ENCODE assay signal across 9 mouse cellular contexts in genomic region chr6:115901489-115901931, GRCm38 (mm10). TPM values are rescaled to one million over a fixed set of nuclear protein-coding genes. Genes with fewer than 3 reads are reported as not detected.
DNase-seq lines count a peak whose midpoint lies in the region; ATAC-seq and TF ChIP-seq lines count a peak whose summit lies in the region.
"Had no signal": no experiment of that assay in that cellular context is flagged by ENCODE, and none has a peak within 500 bp of the region (broad histone marks: within the 10 kb centered on the region; RNA-seq: fewer than 3 reads in every experiment).

No protein-coding gene starts in this region.

- DNase-seq in layer of hippocampus, adult 2 months (ENCODE audit: low spot score in 2 of 2), result no peak
- DNase-seq in layer of hippocampus, adult 9-10 months (ENCODE audit: low spot score), result no peak
- DNase-seq in adrenal gland, postnatal 14 days, result peak; percentile 74
- peak; percentile 58 to 84 for DNase-seq in kidney, postnatal 36 days
- no peak for DNase-seq in right cerebral cortex, postnatal 14 days
- no peak for DNase-seq in spleen, adult 18-20 months
- no peak for DNase-seq in thymus, postnatal 10 days (ENCODE audit: low spot score in 2 of 2)

- WGBS in heart, embryonic 11.5 days (ENCODE audit: insufficient replicate concordance), result 77% methylated on average over 8 of the region's 8 CpGs

- H3K4me2 ChIP-seq in heart, embryonic 11.5 days, result no peak overlapping the region
- H3K4me2 ChIP-seq: limb, embryonic 12.5 days had no signal

- TF ChIP-seq CTCF in layer of hippocampus, adult 2 months (conservative IDR thresholded peaks at IDR 0.05), result no peak

- peak overlapping the region; percentile 69 for H3K27ac ChIP-seq in layer of hippocampus, adult 2 months
- peak overlapping the region; percentile 35; the same call in 1 of the 2 replicates for H3K27ac ChIP-seq in heart, embryonic 11.5 days (ENCODE audit: low read depth, low read length)
- H3K27ac ChIP-seq: limb, embryonic 12.5 days had no signal

- no peak overlapping the region for H3K4me3 ChIP-seq in layer of hippocampus, adult 2 months
- no peak overlapping the region for H3K4me3 ChIP-seq in heart, embryonic 11.5 days (ENCODE audit: low read depth, low read length)
- H3K4me3 ChIP-seq: limb, embryonic 12.5 days had no signal

- no peak overlapping the region for H3K9ac ChIP-seq in heart, embryonic 11.5 days (ENCODE audit: low read depth, low read length)
- H3K9ac ChIP-seq: limb, embryonic 12.5 days had no signal

- H3K4me1 ChIP-seq in heart, embryonic 11.5 days (ENCODE audit: control insufficient read depth, insufficient read depth, low read length), result peaks cover 12% of the 10 kb centered on the region

- H3K36me3 ChIP-seq in heart, embryonic 11.5 days (ENCODE audit: control insufficient read depth, insufficient read depth, low read length), result peaks cover 2% of the 10 kb centered on the region; the same call in 1 of the 2 replicates

- H3K27me3 ChIP-seq in heart, embryonic 11.5 days (ENCODE audit: control insufficient read depth, insufficient read depth, low read length), result no peaks in the 10 kb centered on the region
- H3K27me3 ChIP-seq: limb, embryonic 12.5 days had no signal

- ATAC-seq in heart, embryonic 11.5 days (replicated peaks; ENCODE audit: insufficient number of reproducible peaks, low FRiP score, low TSS enrichment), result no peak

- no peaks in the 10 kb centered on the region for H3K9me3 ChIP-seq in heart, embryonic 11.5 days (replicated peaks; ENCODE audit: control insufficient read depth, low read length)
- H3K9me3 ChIP-seq: limb, embryonic 12.5 days had no signal

RNA-seq across cellular contexts. Expression of gene Rho, which starts 30.0 kb away (rescaled TPM):
- 1 to 10 TPM in 1 of 2 experiments, under 1 TPM in 1; 0.49 to 1.1 TPM for total RNA-seq in layer of hippocampus, adult 2 months (2021)
- 0.56 and 0.74 TPM in 2 replicates for total RNA-seq in adrenal gland, postnatal 14 days (2021)
- 0.04 and 0.16 TPM in 2 replicates for polyA plus RNA-seq in heart, embryonic 11.5 days (2014; fragmentation: Nextera tagmentation; extraction: Ambion mirVana)

RNA-seq across cellular contexts. Expression of gene H1foo, which starts 43.2 kb away (rescaled TPM):
- not detected for total RNA-seq in layer of hippocampus, adult 2 months (2021)
- not detected in 2 replicates for total RNA-seq in adrenal gland, postnatal 14 days (2021)
- polyA plus RNA-seq in heart, embryonic 11.5 days (2014; fragmentation: Nextera tagmentation; extraction: Ambion mirVana), result not detected in 2 replicates
- polyA plus RNA-seq: limb, embryonic 12.5 days had no signal

RNA-seq across cellular contexts. Expression of gene Ift122, which starts 48.2 kb away (rescaled TPM):
- 10 to 100 TPM; 30.3 TPM for total RNA-seq in layer of hippocampus, adult 2 months (2021)
- 15.4 and 16.5 TPM in 2 replicates for total RNA-seq in adrenal gland, postnatal 14 days (2021)
- 21.0 and 26.7 TPM in 2 replicates for polyA plus RNA-seq in heart, embryonic 11.5 days (2014; fragmentation: Nextera tagmentation; extraction: Ambion mirVana)

RNA-seq across cellular contexts. Expression of gene Mbd4, which starts 48.3 kb away (rescaled TPM):
- 1 to 10 TPM; 6.3 to 6.8 TPM for total RNA-seq in layer of hippocampus, adult 2 months (2021)
- 4.1 and 4.6 TPM in 2 replicates for total RNA-seq in adrenal gland, postnatal 14 days (2021)
- 12.5 and 14.6 TPM in 2 replicates for polyA plus RNA-seq in heart, embryonic 11.5 days (2014; fragmentation: Nextera tagmentation; extraction: Ambion mirVana)

Comparison
In these comparisons a context has a peak if more than half of its experiments do, and no peak if none do; other contexts are left out.
1. DNase-seq: peak in adrenal gland, postnatal 14 days (single experiment) and kidney, postnatal 36 days (2 of 2); none in layer of hippocampus, adult 2 months (0 of 2), layer of hippocampus, adult 9-10 months (single experiment), right cerebral cortex, postnatal 14 days (single experiment), spleen, adult 18-20 months (0 of 2) and thymus, postnatal 10 days (0 of 2).